Mouse (Mus musculus): ENCODE measurements around the gene Fam208a. TPM values are rescaled to one million over a fixed set of nuclear protein-coding genes. Genes with fewer than 3 reads are reported as not detected.

Fam208a gene
- 18.8 and 20.5 TPM in 2 replicates for polyA plus RNA-seq (2011; ENCODE audit: insufficient read length, low read depth, missing spikeins)

DNA sequence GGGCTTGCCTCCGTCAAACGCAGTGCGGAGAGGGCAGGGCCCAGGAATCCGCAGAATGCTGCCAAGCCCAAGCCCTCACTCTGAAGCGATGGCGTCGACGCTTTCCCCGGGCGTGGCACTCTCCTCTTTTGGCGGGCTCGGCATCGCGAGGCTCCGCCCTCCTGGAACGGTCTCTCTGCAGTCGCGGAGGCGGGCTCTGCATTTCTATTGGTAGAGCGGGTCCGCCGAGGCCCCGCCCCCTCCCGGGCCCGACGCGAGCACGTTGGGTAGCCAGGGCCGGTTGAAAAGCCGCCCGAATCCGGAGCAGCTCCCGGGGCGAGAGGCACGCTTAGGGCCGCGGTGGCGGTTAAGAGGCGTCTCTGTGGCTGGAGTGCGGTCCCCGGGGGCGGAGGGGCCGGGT, at the start of gene Fam208a:
Gene Fam208a, plus strand, starts transcription at position 262 of the 400 bp plus-strand sequence.
- H3K4me1 ChIP-seq (ENCODE audit: control insufficient read depth, insufficient read depth, low read length) = no peaks in the 10 kb centered on the region; the same call in 1 of the 2 replicates

DNA sequence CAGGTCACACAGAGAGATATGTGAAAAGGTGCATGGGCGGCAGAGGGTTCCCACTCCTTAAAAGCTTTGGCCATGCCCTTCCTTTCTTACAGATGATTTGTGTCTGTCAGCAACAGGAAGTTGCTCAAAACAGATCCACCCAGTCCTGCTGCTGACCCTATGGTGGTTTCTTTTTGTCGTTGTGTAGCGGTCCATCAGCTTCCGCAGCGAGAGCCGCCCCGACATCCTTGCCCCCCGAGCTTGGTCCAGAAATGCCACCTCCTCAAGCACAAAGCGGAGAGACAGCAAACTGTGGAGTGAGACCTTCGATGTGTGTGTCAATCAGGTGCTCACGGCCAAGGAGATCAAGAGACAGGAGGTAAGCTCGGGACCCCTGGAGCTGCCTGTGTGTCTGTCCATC, 49.2 kb upstream of the Fam208a start:
- no peak overlapping the region for H3K27ac ChIP-seq (ENCODE audit: insufficient read depth, low read length)
- H3K4me1 ChIP-seq (ENCODE audit: control insufficient read depth, insufficient read depth, low read length) = peaks cover 5% of the 10 kb centered on the region; the same call in 1 of the 2 replicates
- TF ChIP-seq CTCF (IDR thresholded peaks at IDR 0.05; ENCODE audit: borderline replicate concordance, insufficient read depth, low read length) (no peak), POLR2A (IDR thresholded peaks at IDR 0.05; ENCODE audit: low read depth, low read length) (no peak)
- H3K4me3 ChIP-seq (ENCODE audit: insufficient read depth, low read length) = no peak overlapping the region

More for the DNA sequence above, at the start of gene Fam208a:
- Histone ChIP-seq H3K4me3 (ENCODE audit: insufficient read depth, low read length) (peak within 1 kb of the TSS; percentile 92), H3K27ac (ENCODE audit: insufficient read depth, low read length) (peak within 1 kb of the TSS; percentile 92)
- TF ChIP-seq CTCF (IDR thresholded peaks at IDR 0.05; ENCODE audit: borderline replicate concordance, insufficient read depth, low read length) = no peak
- TF ChIP-seq POLR2A (IDR thresholded peaks at IDR 0.05; ENCODE audit: low read depth, low read length) = peak; percentile 68

GRCm38 (mm10) chr14:27381459-27381858, 47.2 kb upstream of the Fam208a start:
- Histone ChIP-seq H3K4me1 (ENCODE audit: control insufficient read depth, insufficient read depth, low read length) (no peaks in the 10 kb centered on the region), H3K4me3 (ENCODE audit: insufficient read depth, low read length) (no peak overlapping the region), H3K27ac (ENCODE audit: insufficient read depth, low read length) (no peak overlapping the region)
- TF ChIP-seq POLR2A (IDR thresholded peaks at IDR 0.05; ENCODE audit: low read depth, low read length) (no peak), CTCF (IDR thresholded peaks at IDR 0.05; ENCODE audit: borderline replicate concordance, insufficient read depth, low read length) (no peak)

GRCm38 (mm10) chr14:27383321-27383830, 45.3 kb upstream of the Fam208a start:
- H3K4me1 ChIP-seq (ENCODE audit: control insufficient read depth, insufficient read depth, low read length) = no peaks in the 10 kb centered on the region
- no peak overlapping the region for H3K4me3 ChIP-seq (ENCODE audit: insufficient read depth, low read length)
- H3K27ac ChIP-seq (ENCODE audit: insufficient read depth, low read length) = no peak overlapping the region

GRCm38 (mm10) chr14:27384143-27384542, 44.5 kb upstream of the Fam208a start:
- TF ChIP-seq POLR2A (IDR thresholded peaks at IDR 0.05; ENCODE audit: low read depth, low read length) = no peak
- no peak for TF ChIP-seq CTCF (IDR thresholded peaks at IDR 0.05; ENCODE audit: borderline replicate concordance, insufficient read depth, low read length)
- no peak overlapping the region for H3K27ac ChIP-seq (ENCODE audit: insufficient read depth, low read length)
- H3K4me1 ChIP-seq (ENCODE audit: control insufficient read depth, insufficient read depth, low read length) = no peaks in the 10 kb centered on the region
- no peak overlapping the region for H3K4me3 ChIP-seq (ENCODE audit: insufficient read depth, low read length)

More at GRCm38 (mm10) chr14:27383321-27383830, 45.3 kb upstream of the Fam208a start:
- TF ChIP-seq CTCF (IDR thresholded peaks at IDR 0.05; ENCODE audit: borderline replicate concordance, insufficient read depth, low read length) = no peak
- no peak for TF ChIP-seq POLR2A (IDR thresholded peaks at IDR 0.05; ENCODE audit: low read depth, low read length)

GRCm38 (mm10) chr14:27388616-27389015, 40.0 kb upstream of the Fam208a start:
- TF ChIP-seq POLR2A (IDR thresholded peaks at IDR 0.05; ENCODE audit: low read depth, low read length) (no peak), CTCF (IDR thresholded peaks at IDR 0.05; ENCODE audit: borderline replicate concordance, insufficient read depth, low read length) (no peak)

GRCm38 (mm10) chr14:27389722-27390121, 38.9 kb upstream of the Fam208a start:
- no peak overlapping the region for H3K27ac ChIP-seq (ENCODE audit: insufficient read depth, low read length)
- TF ChIP-seq POLR2A (IDR thresholded peaks at IDR 0.05; ENCODE audit: low read depth, low read length) (no peak), CTCF (IDR thresholded peaks at IDR 0.05; ENCODE audit: borderline replicate concordance, insufficient read depth, low read length) (no peak)
- H3K4me3 ChIP-seq (ENCODE audit: insufficient read depth, low read length) = no peak overlapping the region
- no peaks in the 10 kb centered on the region for H3K4me1 ChIP-seq (ENCODE audit: control insufficient read depth, insufficient read depth, low read length)

More at GRCm38 (mm10) chr14:27388616-27389015, 40.0 kb upstream of the Fam208a start:
- no peak overlapping the region for H3K27ac ChIP-seq (ENCODE audit: insufficient read depth, low read length)
- H3K4me3 ChIP-seq (ENCODE audit: insufficient read depth, low read length) = no peak overlapping the region
- H3K4me1 ChIP-seq (ENCODE audit: control insufficient read depth, insufficient read depth, low read length) = no peaks in the 10 kb centered on the region

- Histone ChIP-seq H3K4me3 (ENCODE audit: insufficient read depth, low read length) (no peak overlapping the region), H3K27ac (ENCODE audit: insufficient read depth, low read length) (no peak overlapping the region), H3K4me1 (ENCODE audit: control insufficient read depth, insufficient read depth, low read length) (no peaks in the 10 kb centered on the region)
- no peak for TF ChIP-seq POLR2A (IDR thresholded peaks at IDR 0.05; ENCODE audit: low read depth, low read length)
- no peak for TF ChIP-seq CTCF (IDR thresholded peaks at IDR 0.05; ENCODE audit: borderline replicate concordance, insufficient read depth, low read length)
These were observed 38.0 kb upstream of the Fam208a start for GRCm38 (mm10) chr14:27390663-27391062.

- Histone ChIP-seq H3K4me1 (ENCODE audit: control insufficient read depth, insufficient read depth, low read length) (no peaks in the 10 kb centered on the region), H3K27ac (ENCODE audit: insufficient read depth, low read length) (no peak overlapping the region)
- TF ChIP-seq CTCF (IDR thresholded peaks at IDR 0.05; ENCODE audit: borderline replicate concordance, insufficient read depth, low read length) (no peak), POLR2A (IDR thresholded peaks at IDR 0.05; ENCODE audit: low read depth, low read length) (no peak)
These were observed 36.8 kb upstream of the Fam208a start for GRCm38 (mm10) chr14:27391776-27392308.

GRCm38 (mm10) chr14:27392660-27393059, 36.0 kb upstream of the Fam208a start:
- no peak for TF ChIP-seq POLR2A (IDR thresholded peaks at IDR 0.05; ENCODE audit: low read depth, low read length)
- no peak for TF ChIP-seq CTCF (IDR thresholded peaks at IDR 0.05; ENCODE audit: borderline replicate concordance, insufficient read depth, low read length)
- Histone ChIP-seq H3K27ac (ENCODE audit: insufficient read depth, low read length) (no peak overlapping the region), H3K4me3 (ENCODE audit: insufficient read depth, low read length) (no peak overlapping the region), H3K4me1 (ENCODE audit: control insufficient read depth, insufficient read depth, low read length) (no peaks in the 10 kb centered on the region)

More at GRCm38 (mm10) chr14:27391776-27392308, 36.8 kb upstream of the Fam208a start:
- H3K4me3 ChIP-seq (ENCODE audit: insufficient read depth, low read length) = no peak overlapping the region
